Mouse (Mus musculus): ENCODE measurements around the gene Gmeb2.
"Not testable (repeated sequence)": the region's sequence is repeated elsewhere in the genome, so short reads cannot be mapped to it uniquely, and the experiment has no call there.

The Gmeb2 gene

DNA sequence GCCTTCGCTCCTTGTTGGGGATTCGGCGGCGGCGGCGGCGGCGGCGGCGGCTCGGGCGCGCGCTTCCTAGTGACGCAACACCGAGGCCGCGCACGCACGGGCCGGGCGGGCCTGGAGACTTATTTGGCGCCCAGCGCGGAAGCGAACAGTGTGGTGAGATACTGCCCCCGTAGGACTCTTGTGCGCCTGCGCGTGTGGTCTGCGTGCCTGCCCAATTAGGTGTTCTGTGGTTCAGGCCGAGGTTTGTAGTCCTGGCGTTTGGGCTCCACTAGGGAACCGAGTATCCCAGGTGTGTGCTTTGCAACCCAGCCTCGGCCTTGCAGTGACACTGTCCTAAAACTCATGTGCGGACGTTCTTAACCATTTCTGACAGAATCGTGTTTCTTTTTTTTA, at the start of gene Gmeb2:
Gmeb2 (minus strand) TSS at position 78 of the 393 bp plus-strand sequence.
- CTCF ChIA-PET, result not testable (repeated sequence)

DNA sequence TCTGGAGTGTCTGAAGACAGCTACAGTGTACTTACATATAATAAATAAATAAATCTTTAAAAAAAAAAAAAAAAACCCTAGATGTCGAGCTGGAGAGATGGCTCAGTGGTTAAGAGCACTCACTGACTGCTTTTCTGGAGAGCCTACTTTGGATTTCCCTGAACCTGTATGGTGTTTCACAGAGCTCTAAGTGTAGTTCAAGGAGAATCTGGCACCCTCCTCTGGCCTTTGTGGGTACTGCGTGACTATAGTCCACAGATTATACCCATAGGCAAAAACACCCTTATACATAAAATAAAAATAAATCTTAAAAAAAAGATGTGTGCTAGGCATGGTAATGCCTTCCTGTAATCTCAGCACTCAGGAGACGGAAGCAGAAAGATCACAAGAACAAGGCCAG, 46.2 kb upstream of the Gmeb2 start:
- CTCF ChIA-PET, result interaction anchor here (1.9 kb wide), 1 partner anchor 147 kb away, joined by 5 read pairs; the partner anchor contains the start of gene Ppdpf

GRCm38 (mm10) chr2:181332542-181332941, 44.7 kb upstream of the Gmeb2 start:
- CTCF ChIA-PET, result no interaction called here

GRCm38 (mm10) chr2:181326098-181326497, 38.3 kb upstream of the Gmeb2 start:
- CTCF ChIA-PET, result no interaction called here

- CTCF ChIA-PET, result no interaction called here
Observed at GRCm38 (mm10) chr2:181322136-181322535, 34.3 kb upstream of the Gmeb2 start.

GRCm38 (mm10) chr2:181320103-181320499, 32.3 kb upstream of the Gmeb2 start:
- CTCF ChIA-PET, result no interaction called here

- CTCF ChIA-PET, result interaction anchor here (0.7 kb wide), 1 partner anchor 134 kb away, joined by 3 read pairs; no protein-coding TSS in a partner anchor
Observed at GRCm38 (mm10) chr2:181319248-181320102, 31.6 kb upstream of the Gmeb2 start, which contains the start of gene Rtel1. Gene Rtel1, plus strand, starts transcription at chr2:181319739.

DNA sequence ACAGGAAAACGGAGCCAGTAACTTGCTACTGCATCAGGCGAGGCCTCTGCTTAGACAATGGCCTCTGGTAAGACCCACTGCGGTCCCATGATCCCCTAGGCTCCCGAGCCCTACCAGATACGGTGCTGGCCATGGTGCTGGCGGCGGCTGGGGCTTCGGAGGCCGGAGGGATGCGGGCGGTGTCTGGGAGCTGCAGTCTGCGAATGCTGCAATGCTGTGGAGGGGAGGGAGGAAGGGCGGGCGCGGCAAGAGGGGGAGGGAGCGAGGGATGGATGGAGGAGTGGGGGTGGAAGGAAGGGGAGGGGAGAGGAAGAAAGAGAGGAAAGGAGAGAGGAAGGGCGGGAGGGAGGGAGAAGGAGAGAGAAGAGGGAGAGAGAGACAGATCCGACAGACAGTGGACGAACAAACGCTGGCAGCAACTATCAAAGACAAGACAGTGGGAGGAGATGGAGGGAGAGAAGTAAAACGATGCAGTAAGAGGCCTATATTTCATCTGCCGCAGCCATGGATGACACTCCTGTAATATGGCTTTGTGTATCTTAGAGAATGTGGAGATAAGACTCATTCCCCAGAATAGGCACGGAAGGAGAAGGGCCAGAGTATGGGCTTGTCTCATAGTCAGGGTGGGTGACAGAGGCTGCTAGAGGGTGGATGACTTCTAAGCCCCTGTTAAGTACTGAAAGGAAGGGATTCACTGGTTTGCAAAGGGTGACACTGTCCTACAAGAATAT, 26.4 kb upstream of the Gmeb2 start, which contains the start of gene Stmn3:
Stmn3 (minus strand) TSS at position 421 of the 731 bp plus-strand sequence.
- CTCF ChIA-PET, result no interaction called here

- CTCF ChIA-PET, result no interaction called here
Observed at GRCm38 (mm10) chr2:181313344-181314079, 25.7 kb upstream of the Gmeb2 start.

- CTCF ChIA-PET, result no interaction called here
Observed at GRCm38 (mm10) chr2:181313006-181313343, 25.1 kb upstream of the Gmeb2 start.

DNA sequence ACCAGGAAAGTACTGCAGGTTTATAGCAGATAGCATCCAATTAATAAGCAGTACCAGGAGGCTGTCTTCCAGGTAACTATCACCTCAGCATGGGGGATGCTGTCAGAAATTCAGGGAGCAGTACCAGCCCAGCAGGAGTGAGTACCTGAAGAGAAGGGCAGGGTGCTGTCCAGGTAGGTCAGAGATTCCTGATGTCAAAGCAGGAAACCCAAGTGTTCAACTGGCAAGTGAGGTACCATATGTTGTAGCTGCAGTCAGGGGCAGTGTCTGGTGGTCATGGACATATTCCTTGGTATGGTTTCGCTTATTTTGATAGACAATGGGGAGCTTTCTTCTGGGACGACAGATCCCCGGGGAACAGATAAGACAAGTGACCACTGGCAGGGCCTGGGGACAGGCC, 24.6 kb upstream of the Gmeb2 start:
- CTCF ChIA-PET, result no interaction called here

DNA sequence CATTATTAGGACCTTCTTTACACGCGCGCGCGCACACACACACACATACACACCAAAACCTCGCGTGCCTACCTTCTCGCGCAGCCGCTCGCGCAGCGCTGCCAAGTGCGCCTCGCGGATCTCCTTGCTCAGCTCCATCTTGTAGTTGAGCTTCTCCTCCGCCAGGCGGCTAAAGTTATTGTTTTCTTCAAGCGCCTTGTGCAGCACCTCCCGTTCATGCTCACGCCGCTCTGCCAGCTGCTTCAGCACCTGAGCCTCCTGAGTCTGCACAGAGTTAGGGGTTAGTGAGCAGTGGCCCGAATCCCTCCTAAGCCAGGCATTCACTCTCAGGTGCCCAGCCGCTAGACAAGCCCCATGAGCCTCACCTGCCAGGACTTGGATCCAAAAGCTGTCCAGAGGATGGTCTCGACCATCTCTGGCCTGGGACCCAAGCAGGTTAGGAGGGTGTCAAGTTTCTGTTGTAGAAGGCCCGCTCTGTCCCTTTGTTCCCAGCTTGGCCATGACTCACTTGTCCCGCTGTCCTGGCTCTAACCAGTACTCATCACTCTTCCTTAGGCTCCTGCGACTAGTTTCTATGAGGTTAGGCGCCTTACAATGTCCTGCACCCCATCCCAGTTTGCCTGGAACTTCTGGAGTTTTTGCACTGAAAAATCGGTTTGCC, 19.4 kb upstream of the Gmeb2 start:
- CTCF ChIA-PET, result interaction anchor here (0.9 kb wide), 1 partner anchor 121 kb away, joined by 3 read pairs; the partner anchor contains the start of gene Ppdpf

DNA sequence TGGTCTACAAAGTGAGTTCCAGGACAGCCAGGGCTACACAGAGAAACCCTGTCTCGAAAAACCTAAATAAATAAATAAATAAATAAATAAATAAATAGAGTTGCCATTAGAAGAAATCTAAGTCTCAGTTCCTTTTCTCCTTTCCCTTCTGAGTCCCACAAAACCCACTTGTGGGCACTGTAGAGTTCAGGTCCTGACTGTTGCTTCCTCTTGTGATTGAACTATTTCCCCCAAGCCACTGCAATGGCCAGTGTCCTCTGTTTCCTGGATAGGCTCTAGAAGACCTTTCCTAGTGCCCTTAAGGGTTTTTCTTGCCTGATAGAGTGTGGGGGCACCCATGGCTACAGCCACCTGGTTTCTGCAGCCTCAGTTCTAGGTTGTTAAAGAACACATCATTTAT, 17.1 kb upstream of the Gmeb2 start:
- CTCF ChIA-PET, result interaction anchor here (0.9 kb wide), 1 partner anchor 20 kb away, joined by 4 read pairs; no protein-coding TSS in a partner anchor

GRCm38 (mm10) chr2:181302041-181302440, 14.2 kb upstream of the Gmeb2 start:
- CTCF ChIA-PET, result interaction anchor here (0.5 to 0.6 kb wide), 2 partner anchors 17 to 565 kb away, joined by 3 read pairs; no protein-coding TSS in a partner anchor

- CTCF ChIA-PET, result no interaction called here
Observed at GRCm38 (mm10) chr2:181290937-181291336, 3.1 kb upstream of the Gmeb2 start.

DNA sequence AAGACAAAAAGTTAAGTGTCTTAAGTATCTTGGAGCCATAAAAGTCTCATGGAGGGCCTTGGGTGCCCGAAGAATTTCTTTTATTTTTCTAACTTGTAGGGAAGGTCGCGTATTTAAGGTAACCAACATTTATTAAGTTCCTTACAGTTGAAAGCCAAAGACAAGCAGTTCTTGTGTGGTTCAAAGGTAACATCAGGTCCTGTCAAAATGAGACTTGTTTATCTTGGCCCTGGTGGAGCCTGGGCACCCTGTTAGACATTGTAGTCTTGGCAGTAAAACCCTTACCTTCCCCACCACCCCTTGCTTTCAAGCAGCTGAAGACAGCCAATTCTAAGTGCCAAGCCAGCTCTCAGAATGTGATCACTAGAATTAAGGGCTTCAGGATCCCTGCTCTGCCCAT, 856 bp upstream of the Gmeb2 start:
- CTCF ChIA-PET, result no interaction called here

GRCm38 (mm10) chr2:181287338-181287957, 387 bp downstream of the Gmeb2 start:
- CTCF ChIA-PET, result interaction anchor here (0.7 kb wide), 1 partner anchor 312 kb away, joined by 4 read pairs; no protein-coding TSS in a partner anchor

DNA sequence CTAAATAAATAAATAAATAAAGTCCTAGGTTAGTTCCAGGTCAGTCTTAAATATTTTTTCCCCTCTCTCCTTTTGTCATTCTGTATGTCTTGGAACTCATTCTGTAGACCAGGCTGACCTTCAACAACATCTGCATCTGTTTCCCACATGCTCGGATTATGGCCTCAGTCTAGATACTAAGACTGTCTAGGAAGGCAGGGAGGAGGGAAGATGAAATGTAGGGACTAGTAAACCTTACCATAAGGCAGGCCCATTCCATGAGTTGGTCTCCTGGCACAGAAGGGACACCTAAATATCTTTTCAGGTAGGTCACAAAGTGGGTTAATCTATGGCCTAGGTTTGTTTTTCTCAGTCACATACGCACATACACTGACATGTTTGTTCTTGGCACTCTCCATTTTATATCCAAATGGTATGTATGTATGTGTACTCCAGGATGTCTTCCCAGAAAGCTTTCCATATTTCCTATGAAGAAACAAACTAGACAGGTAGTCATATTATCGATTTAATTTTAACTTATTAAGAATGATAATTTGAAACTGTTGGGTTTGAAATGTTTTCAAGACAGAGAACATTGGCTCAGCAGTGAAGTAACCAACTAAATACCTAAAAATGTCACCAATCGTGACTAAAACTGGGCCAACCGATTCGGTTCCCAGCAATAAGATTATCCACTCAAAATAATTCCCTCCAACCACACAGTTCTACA, 1.1 kb downstream of the Gmeb2 start:
- CTCF ChIA-PET, result interaction anchor here (0.7 kb wide), 1 partner anchor 312 kb away, joined by 4 read pairs; no protein-coding TSS in a partner anchor

DNA sequence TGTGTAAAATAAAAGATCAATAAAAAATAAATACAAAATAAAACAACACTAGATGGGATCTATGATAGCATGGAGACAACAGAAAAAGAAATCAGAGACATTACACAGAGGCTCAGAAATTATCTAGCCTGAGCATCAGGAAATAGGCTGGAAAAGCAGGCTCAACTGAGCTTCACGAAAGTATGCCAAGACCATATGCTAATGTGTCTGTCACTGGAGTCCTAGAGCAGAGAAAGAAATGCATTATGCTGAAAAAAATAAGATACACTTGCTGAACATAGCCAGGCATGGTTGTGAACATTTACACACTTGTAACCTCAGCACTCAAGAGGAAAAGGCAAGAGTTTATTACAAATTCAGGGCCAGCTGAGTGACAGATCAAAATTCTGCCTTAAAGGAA, 7.9 kb downstream of the Gmeb2 start:
- CTCF ChIA-PET, result interaction anchor here (0.7 kb wide), 1 partner anchor 23 kb away, joined by 12 read pairs; no protein-coding TSS in a partner anchor

- CTCF ChIA-PET, result no interaction called here
Observed at GRCm38 (mm10) chr2:181277866-181278265, 10.0 kb downstream of the Gmeb2 start.

Data from spleen, embryonic (tissue).